Comparison of ENCODE assay signal across 25 mouse cellular contexts in genomic region chr7:120192816-120193215, GRCm38 (mm10). TPM values are rescaled to one million over a fixed set of nuclear protein-coding genes. Genes with fewer than 3 reads are reported as not detected.
"Had no signal": no experiment of that assay in that cellular context is flagged by ENCODE, and none has a peak within 500 bp of the region (broad histone marks: within the 10 kb centered on the region; RNA-seq: fewer than 3 reads in every experiment).

No protein-coding gene starts in this region.

- H3K27ac ChIP-seq: kidney, postnatal 0 days; liver, embryonic 13.5 days; midbrain, embryonic 15.5 days; neural tube, embryonic 12.5 days; neural tube, embryonic 15.5 days; stomach, postnatal 0 days had no signal

- ATAC-seq: midbrain, embryonic 15.5 days had no signal

- H3K36me3 ChIP-seq: liver, embryonic 13.5 days; midbrain, embryonic 15.5 days; neural tube, embryonic 12.5 days; neural tube, embryonic 15.5 days had no signal

- H3K27me3 ChIP-seq: liver, embryonic 13.5 days; midbrain, embryonic 15.5 days; neural tube, embryonic 12.5 days; neural tube, embryonic 15.5 days had no signal

- H3K4me2 ChIP-seq: liver, embryonic 13.5 days; midbrain, embryonic 11.5 days; midbrain, embryonic 15.5 days; neural tube, embryonic 12.5 days; neural tube, embryonic 15.5 days had no signal

- H3K4me1 ChIP-seq: midbrain, embryonic 15.5 days; neural tube, embryonic 12.5 days had no signal

- H3K9ac ChIP-seq: liver, embryonic 13.5 days; midbrain, embryonic 15.5 days; neural tube, embryonic 12.5 days; neural tube, embryonic 15.5 days had no signal

- H3K9me3 ChIP-seq: liver, embryonic 13.5 days; midbrain, embryonic 15.5 days; neural tube, embryonic 12.5 days; neural tube, embryonic 15.5 days had no signal

- H3K4me3 ChIP-seq: liver, embryonic 13.5 days; midbrain, embryonic 15.5 days; neural tube, embryonic 12.5 days; neural tube, embryonic 15.5 days had no signal

- DNase-seq: kidney, adult 2 months; kidney, postnatal 25 days; left cerebral cortex, postnatal 4 days; liver, embryonic 13.5 days; lung, adult 2 months; lung, postnatal 14 days; lung, postnatal 4 days; right cerebral cortex, postnatal 4 days; thymus, adult 2 months; thymus, postnatal 14 days; thymus, postnatal 4 days had no signal

RNA-seq across cellular contexts. Expression of gene Crym, which starts 9.1 kb away (rescaled TPM):
- total RNA-seq: megakaryocyte progenitor cell, adult 5-6 weeks; megakaryocyte-erythroid progenitor cell, adult 5-6 weeks had no signal

RNA-seq across cellular contexts. Expression of gene Abca14, which starts 10.9 kb away (rescaled TPM):
- total RNA-seq: layer of hippocampus, postnatal 14 days; left cerebral cortex, postnatal 4 days; megakaryocyte progenitor cell, adult 5-6 weeks; megakaryocyte-erythroid progenitor cell, adult 5-6 weeks had no signal
- polyA plus RNA-seq: kidney, embryonic 14.5 days; lung, embryonic 16.5 days; midbrain, embryonic 11.5 days; midbrain, embryonic 15.5 days; neural tube, embryonic 12.5 days; neural tube, embryonic 15.5 days; stomach, embryonic 14.5 days; stomach, postnatal 0 days; thymus, adult 2 months had no signal

RNA-seq across cellular contexts. Expression of gene Anks4b, which starts 19.2 kb away (rescaled TPM):
- total RNA-seq: megakaryocyte progenitor cell, adult 5-6 weeks; megakaryocyte-erythroid progenitor cell, adult 5-6 weeks had no signal
- polyA plus RNA-seq: lung, adult 2 months; lung, embryonic 16.5 days; midbrain, embryonic 11.5 days; midbrain, embryonic 15.5 days; neural tube, embryonic 15.5 days; stomach, embryonic 14.5 days had no signal

RNA-seq across cellular contexts. Expression of gene Zp2, which starts 47.7 kb away (rescaled TPM):
- total RNA-seq: liver, adult 2 months; megakaryocyte progenitor cell, adult 5-6 weeks; megakaryocyte-erythroid progenitor cell, adult 5-6 weeks had no signal
- polyA plus RNA-seq: kidney, adult 2 months; kidney, embryonic 14.5 days; kidney, postnatal 0 days; liver, adult 2 months; liver, embryonic 13.5 days; liver, embryonic 16.5 days; lung, embryonic 16.5 days; midbrain, embryonic 11.5 days; midbrain, embryonic 15.5 days; neural tube, embryonic 12.5 days; neural tube, embryonic 15.5 days; stomach, embryonic 14.5 days; stomach, postnatal 0 days had no signal
